Mouse (Mus musculus): Measurements from ENCODE around the gene Thbs3. TPM values are rescaled to one million over a fixed set of nuclear protein-coding genes. Genes with fewer than 3 reads are reported as not detected.
A peak's percentile ranks its signal among the peaks of the same experiment; 100 is the strongest.

The Thbs3 gene
- polyA plus RNA-seq, 1 experiment from 2014 or later: 24.2 TPM

- Histone ChIP-seq H3K4me2 (replicated peaks; ENCODE audit: low read depth, low read length) (peak within 1 kb of the TSS; percentile 86), H3K4me1 (ENCODE audit: control insufficient read depth, insufficient read depth, low read length) (peaks cover 19% of the 10 kb centered on the region), H3K27ac (ENCODE audit: low read length) (peak within 1 kb of the TSS; percentile 77; the same call in 1 of the 2 replicates), H3K4me3 (ENCODE audit: low read depth, low read length) (peak within 1 kb of the TSS; percentile 35), H3K9ac (replicated peaks; ENCODE audit: low read depth, low read length) (peak within 1 kb of the TSS; percentile 30; the same call in 1 of the 2 replicates), H3K36me3 (ENCODE audit: control insufficient read depth, insufficient read depth, low read length) (no peaks in the 10 kb centered on the region), H3K9me3 (ENCODE audit: control insufficient read depth, low read depth, low read length) (no peaks in the 10 kb centered on the region), H3K27me3 (ENCODE audit: control insufficient read depth, insufficient read depth, low read length) (no peaks in the 10 kb centered on the region)
- WGBS: 3% methylated on average over 21 of the region's 21 CpGs
- ATAC-seq (ENCODE audit: insufficient number of reproducible peaks, insufficient read depth, low FRiP score, low read depth): no peak; the same call in 1 of the 2 replicates
These were observed 11.9 kb downstream of the Thbs3 start, which contains the start of gene Mtx1 for GRCm38 (mm10) chr3:89226900-89227299. Mtx1 (minus strand) TSS chr3:89227088.

- Histone ChIP-seq H3K9ac (replicated peaks; ENCODE audit: low read depth, low read length) (peak overlapping the region; percentile 30; the same call in 1 of the 2 replicates), H3K27ac (ENCODE audit: low read length) (peak overlapping the region; percentile 77; the same call in 1 of the 2 replicates), H3K9me3 (ENCODE audit: control insufficient read depth, low read depth, low read length) (no peaks in the 10 kb centered on the region), H3K4me2 (replicated peaks; ENCODE audit: low read depth, low read length) (peak overlapping the region; percentile 86), H3K4me3 (ENCODE audit: low read depth, low read length) (peak overlapping the region; percentile 35), H3K36me3 (ENCODE audit: control insufficient read depth, insufficient read depth, low read length) (no peaks in the 10 kb centered on the region), H3K4me1 (ENCODE audit: control insufficient read depth, insufficient read depth, low read length) (peaks cover 19% of the 10 kb centered on the region), H3K27me3 (ENCODE audit: control insufficient read depth, insufficient read depth, low read length) (no peaks in the 10 kb centered on the region)
- ATAC-seq (ENCODE audit: insufficient number of reproducible peaks, insufficient read depth, low FRiP score, low read depth): peak; percentile 79
- WGBS: 4% methylated on average over 41 of the region's 41 CpGs
These were observed 12.6 kb downstream of the Thbs3 start for GRCm38 (mm10) chr3:89227307-89228179.

- 1% methylated on average over 20 of the region's 20 CpGs for WGBS
- Histone ChIP-seq H3K4me2 (replicated peaks; ENCODE audit: low read depth, low read length) (peak overlapping the region; percentile 86), H3K36me3 (ENCODE audit: control insufficient read depth, insufficient read depth, low read length) (no peaks in the 10 kb centered on the region), H3K4me1 (ENCODE audit: control insufficient read depth, insufficient read depth, low read length) (peaks cover 19% of the 10 kb centered on the region), H3K27me3 (ENCODE audit: control insufficient read depth, insufficient read depth, low read length) (no peaks in the 10 kb centered on the region), H3K9me3 (ENCODE audit: control insufficient read depth, low read depth, low read length) (no peaks in the 10 kb centered on the region), H3K27ac (ENCODE audit: low read length) (peak overlapping the region; percentile 77; the same call in 1 of the 2 replicates), H3K9ac (replicated peaks; ENCODE audit: low read depth, low read length) (no peak overlapping the region; the same call in 1 of the 2 replicates), H3K4me3 (ENCODE audit: low read depth, low read length) (peak overlapping the region; percentile 35)
- ATAC-seq (ENCODE audit: insufficient number of reproducible peaks, insufficient read depth, low FRiP score, low read depth): no peak
These were observed 13.2 kb downstream of the Thbs3 start for GRCm38 (mm10) chr3:89228180-89228549.

GRCm38 (mm10) chr3:89228836-89229235, 13.9 kb downstream of the Thbs3 start, which contains the start of gene Muc1:
Muc1 (plus strand) TSS chr3:89229057.
- H3K4me3 ChIP-seq (ENCODE audit: low read depth, low read length): peak within 1 kb of the TSS; percentile 35
- H3K4me1 ChIP-seq (ENCODE audit: control insufficient read depth, insufficient read depth, low read length): peaks cover 19% of the 10 kb centered on the region
- H3K9me3 ChIP-seq (ENCODE audit: control insufficient read depth, low read depth, low read length): no peaks in the 10 kb centered on the region
- ATAC-seq (ENCODE audit: insufficient number of reproducible peaks, insufficient read depth, low FRiP score, low read depth): peak; percentile 30; the same call in 1 of the 2 replicates
- peak within 1 kb of the TSS; percentile 77; the same call in 1 of the 2 replicates for H3K27ac ChIP-seq (ENCODE audit: low read length)
- no peak within 1 kb of the TSS; the same call in 1 of the 2 replicates for H3K9ac ChIP-seq (replicated peaks; ENCODE audit: low read depth, low read length)
- H3K27me3 ChIP-seq (ENCODE audit: control insufficient read depth, insufficient read depth, low read length): no peaks in the 10 kb centered on the region
- peak within 1 kb of the TSS; percentile 86 for H3K4me2 ChIP-seq (replicated peaks; ENCODE audit: low read depth, low read length)
- 20% methylated on average over 10 of the region's 10 CpGs for WGBS
- H3K36me3 ChIP-seq (ENCODE audit: control insufficient read depth, insufficient read depth, low read length): no peaks in the 10 kb centered on the region

DNA sequence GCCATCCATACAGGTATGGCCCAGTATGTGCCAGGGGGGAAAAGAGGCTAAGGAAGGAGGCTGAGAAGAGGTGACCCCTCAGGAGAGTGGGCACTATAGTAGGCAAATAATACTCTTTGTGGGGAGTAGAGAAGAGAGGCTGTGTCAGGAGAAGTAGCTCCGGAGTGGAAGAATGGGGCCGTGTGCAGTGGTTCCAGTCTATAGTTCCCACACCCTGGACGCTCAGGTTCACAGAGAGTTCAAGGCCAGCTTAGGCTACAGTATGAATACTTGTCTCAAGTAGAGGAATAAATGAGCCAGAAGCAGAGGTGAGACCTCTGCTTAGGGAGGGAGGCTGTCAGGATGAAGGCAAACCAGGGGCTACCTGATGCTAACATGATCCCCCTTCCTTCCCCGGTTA, 14.3 kb downstream of the Thbs3 start:
- H3K4me2 ChIP-seq (replicated peaks; ENCODE audit: low read depth, low read length): peak overlapping the region; percentile 86
- H3K9me3 ChIP-seq (ENCODE audit: control insufficient read depth, low read depth, low read length): no peaks in the 10 kb centered on the region
- peaks cover 19% of the 10 kb centered on the region for H3K4me1 ChIP-seq (ENCODE audit: control insufficient read depth, insufficient read depth, low read length)
- H3K27ac ChIP-seq (ENCODE audit: low read length): peak overlapping the region; percentile 77; the same call in 1 of the 2 replicates
- WGBS: 46% methylated on average over 4 of the region's 4 CpGs
- no peak overlapping the region for H3K9ac ChIP-seq (replicated peaks; ENCODE audit: low read depth, low read length)
- H3K4me3 ChIP-seq (ENCODE audit: low read depth, low read length): peak overlapping the region; percentile 35; the same call in 1 of the 2 replicates
- ATAC-seq (ENCODE audit: insufficient number of reproducible peaks, insufficient read depth, low FRiP score, low read depth): no peak
- no peaks in the 10 kb centered on the region for H3K27me3 ChIP-seq (ENCODE audit: control insufficient read depth, insufficient read depth, low read length)
- no peaks in the 10 kb centered on the region for H3K36me3 ChIP-seq (ENCODE audit: control insufficient read depth, insufficient read depth, low read length)

GRCm38 (mm10) chr3:89230561-89230960, 15.6 kb downstream of the Thbs3 start:
- no peak overlapping the region for H3K9ac ChIP-seq (replicated peaks; ENCODE audit: low read depth, low read length)
- H3K27me3 ChIP-seq (ENCODE audit: control insufficient read depth, insufficient read depth, low read length): no peaks in the 10 kb centered on the region
- ATAC-seq (ENCODE audit: insufficient number of reproducible peaks, insufficient read depth, low FRiP score, low read depth): no peak
- no peaks in the 10 kb centered on the region for H3K9me3 ChIP-seq (ENCODE audit: control insufficient read depth, low read depth, low read length)
- H3K4me3 ChIP-seq (ENCODE audit: low read depth, low read length): no peak overlapping the region
- H3K4me2 ChIP-seq (replicated peaks; ENCODE audit: low read depth, low read length): peak overlapping the region; percentile 25; the same call in 1 of the 2 replicates
- 81% methylated on average over 2 of the region's 2 CpGs for WGBS
- no peak overlapping the region for H3K27ac ChIP-seq (ENCODE audit: low read length)
- peaks cover 19% of the 10 kb centered on the region for H3K4me1 ChIP-seq (ENCODE audit: control insufficient read depth, insufficient read depth, low read length)
- no peaks in the 10 kb centered on the region for H3K36me3 ChIP-seq (ENCODE audit: control insufficient read depth, insufficient read depth, low read length)

DNA sequence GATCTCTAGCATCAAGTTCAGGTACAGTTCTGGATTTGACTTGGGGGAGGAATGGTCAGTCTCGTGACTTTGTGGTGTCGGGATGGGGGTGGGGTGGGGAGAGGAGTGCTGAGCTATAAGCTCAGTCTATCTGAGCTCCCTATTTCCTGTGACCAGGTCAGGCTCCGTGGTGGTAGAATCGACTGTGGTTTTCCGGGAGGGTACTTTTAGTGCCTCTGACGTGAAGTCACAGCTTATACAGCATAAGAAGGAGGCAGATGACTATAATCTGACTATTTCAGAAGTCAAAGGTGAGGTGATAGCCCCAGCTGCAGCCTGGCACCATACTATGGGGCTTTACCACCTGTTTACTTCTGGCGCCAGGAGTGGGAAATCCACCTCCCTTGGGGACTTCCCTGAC, 16.4 kb downstream of the Thbs3 start:
- Histone ChIP-seq H3K4me3 (ENCODE audit: low read depth, low read length) (peak overlapping the region; percentile 1; the same call in 1 of the 2 replicates), H3K27ac (ENCODE audit: low read length) (no peak overlapping the region), H3K27me3 (ENCODE audit: control insufficient read depth, insufficient read depth, low read length) (no peaks in the 10 kb centered on the region), H3K9ac (replicated peaks; ENCODE audit: low read depth, low read length) (no peak overlapping the region), H3K9me3 (ENCODE audit: control insufficient read depth, low read depth, low read length) (no peaks in the 10 kb centered on the region), H3K4me1 (ENCODE audit: control insufficient read depth, insufficient read depth, low read length) (peaks cover 13% of the 10 kb centered on the region), H3K4me2 (replicated peaks; ENCODE audit: low read depth, low read length) (peak overlapping the region; percentile 25), H3K36me3 (ENCODE audit: control insufficient read depth, insufficient read depth, low read length) (no peaks in the 10 kb centered on the region)
- 60% methylated on average over 7 of the region's 7 CpGs for WGBS
- ATAC-seq (ENCODE audit: insufficient number of reproducible peaks, insufficient read depth, low FRiP score, low read depth): no peak

DNA sequence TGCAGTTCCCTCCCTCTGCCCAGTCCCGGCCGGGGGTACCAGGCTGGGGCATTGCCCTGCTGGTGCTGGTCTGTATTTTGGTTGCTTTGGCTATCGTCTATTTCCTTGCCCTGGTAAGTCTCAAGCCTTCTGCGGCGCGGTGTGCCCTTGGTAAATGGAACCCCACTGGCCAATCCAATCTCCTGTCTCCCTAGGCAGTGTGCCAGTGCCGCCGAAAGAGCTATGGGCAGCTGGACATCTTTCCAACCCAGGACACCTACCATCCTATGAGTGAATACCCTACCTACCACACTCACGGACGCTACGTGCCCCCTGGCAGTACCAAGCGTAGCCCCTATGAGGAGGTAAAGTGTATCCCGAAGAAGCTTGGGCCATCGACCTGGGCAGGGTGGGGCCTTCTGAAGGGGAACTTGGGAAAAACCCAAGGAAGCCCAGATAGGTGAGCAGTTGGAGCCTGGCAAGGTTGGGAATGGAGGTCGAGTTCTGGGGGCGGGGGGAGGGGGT, 16.8 kb downstream of the Thbs3 start:
- Histone ChIP-seq H3K36me3 (ENCODE audit: control insufficient read depth, insufficient read depth, low read length) (no peaks in the 10 kb centered on the region), H3K27me3 (ENCODE audit: control insufficient read depth, insufficient read depth, low read length) (no peaks in the 10 kb centered on the region), H3K4me2 (replicated peaks; ENCODE audit: low read depth, low read length) (peak overlapping the region; percentile 25), H3K9ac (replicated peaks; ENCODE audit: low read depth, low read length) (no peak overlapping the region), H3K4me3 (ENCODE audit: low read depth, low read length) (peak overlapping the region; percentile 1; the same call in 1 of the 2 replicates), H3K27ac (ENCODE audit: low read length) (no peak overlapping the region), H3K9me3 (ENCODE audit: control insufficient read depth, low read depth, low read length) (no peaks in the 10 kb centered on the region), H3K4me1 (ENCODE audit: control insufficient read depth, insufficient read depth, low read length) (peaks cover 8% of the 10 kb centered on the region; the same call in 1 of the 2 replicates)
- 73% methylated on average over 16 of the region's 16 CpGs for WGBS
- ATAC-seq (ENCODE audit: insufficient number of reproducible peaks, insufficient read depth, low FRiP score, low read depth): no peak

Measured in stomach, embryonic 14.5 days (tissue).